Mouse (Mus musculus) cerebellum, adult 9-10 months (tissue): ENCODE data around the gene Erg.

Experiments
- DNase-seq: peaks from one replicate; pipeline ENCODE4 v3.0.0; 2022

Gene Erg

DNA sequence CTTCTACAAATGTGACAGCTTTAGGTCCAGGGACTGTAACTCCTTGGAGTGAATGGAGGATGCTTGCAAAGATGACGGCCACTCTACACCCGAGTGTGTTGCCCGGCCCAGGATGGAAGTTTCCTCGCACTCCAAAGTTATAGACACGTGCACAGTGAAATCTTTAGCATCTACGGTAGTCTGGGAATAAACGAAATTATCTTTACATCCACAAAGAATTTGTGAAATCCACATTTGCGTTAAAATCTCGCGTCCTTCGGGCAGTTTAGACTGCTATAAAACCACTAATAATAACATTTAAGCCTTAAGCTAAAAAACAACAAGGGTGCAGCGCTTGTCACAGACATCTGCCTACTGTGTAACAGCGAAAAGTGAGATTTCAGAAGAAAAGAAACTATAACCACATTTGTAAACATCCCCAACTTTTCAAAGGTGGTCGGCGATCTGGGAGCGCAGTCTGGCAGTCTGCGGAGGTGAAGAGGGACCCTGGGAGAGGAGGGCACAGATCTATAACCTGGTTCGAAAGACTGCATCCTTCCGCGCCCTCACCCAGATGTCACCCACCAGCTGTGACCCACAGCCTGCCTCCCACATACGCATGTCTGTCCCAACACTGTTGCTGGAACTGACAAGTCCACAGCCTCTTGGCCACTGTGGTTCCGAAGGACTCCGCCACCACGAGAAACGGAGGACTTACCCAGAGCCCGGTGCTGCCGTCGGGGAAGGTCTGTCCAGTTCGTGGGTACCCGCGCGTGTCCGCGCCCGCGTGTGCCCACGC is 1.5 kb downstream of the Erg start:
- DNase-seq, result no peak

DNA sequence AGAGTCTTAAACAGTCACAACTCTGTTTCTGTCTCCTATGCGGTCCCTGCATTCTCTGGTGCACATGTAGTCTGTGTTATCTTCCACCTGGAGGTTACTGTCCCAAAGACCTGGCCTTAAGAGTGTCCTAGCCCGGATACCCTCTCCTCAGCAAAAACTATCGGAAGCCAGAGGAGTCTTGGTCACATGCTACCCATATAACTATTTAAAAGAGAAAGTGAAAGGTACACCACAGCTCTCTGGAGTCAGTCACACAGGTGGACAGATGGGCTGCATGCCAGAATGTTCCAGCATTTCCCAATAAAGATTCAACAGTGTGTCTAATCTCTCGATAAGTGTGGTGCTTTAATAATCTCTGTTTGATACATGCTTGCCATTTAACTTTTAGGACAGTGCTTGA is 7.1 kb downstream of the Erg start:
- no peak for DNase-seq

- DNase-seq, result no peak
Measured at GRCm38 (mm10) chr16:95573163-95573562, 13.2 kb downstream of the Erg start.

- no peak for DNase-seq
Measured at GRCm38 (mm10) chr16:95570616-95571015, 15.8 kb downstream of the Erg start.

GRCm38 (mm10) chr16:95556834-95557233 is 29.6 kb downstream of the Erg start:
- DNase-seq, result no peak

DNA sequence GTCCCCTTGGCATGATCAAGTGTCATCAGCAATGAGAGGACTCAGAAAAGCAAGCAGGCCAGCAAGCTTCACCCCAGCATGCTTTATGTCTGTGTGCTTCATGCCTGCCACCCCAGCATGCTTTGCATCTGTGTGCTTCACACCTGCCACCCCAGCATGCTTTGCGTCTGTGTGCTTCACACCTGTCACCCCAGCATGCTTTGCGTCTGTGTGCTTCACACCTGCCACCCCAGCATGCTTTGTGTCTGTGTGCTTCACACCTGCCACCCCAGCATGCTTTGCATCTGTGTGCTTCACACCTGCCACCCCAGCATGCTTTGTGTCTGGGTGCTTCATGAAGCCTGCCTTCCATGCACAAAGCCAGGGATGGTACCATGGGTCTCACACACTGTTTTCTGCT is 33.3 kb downstream of the Erg start:
- DNase-seq, result no peak

GRCm38 (mm10) chr16:95552495-95552894 is 33.9 kb downstream of the Erg start:
- DNase-seq, result no peak

- no peak for DNase-seq
Measured at GRCm38 (mm10) chr16:95550496-95550895, 35.9 kb downstream of the Erg start.

GRCm38 (mm10) chr16:95544753-95545152 is 41.6 kb downstream of the Erg start:
- DNase-seq, result no peak

GRCm38 (mm10) chr16:95543471-95543870 is 42.9 kb downstream of the Erg start:
- DNase-seq, result no peak

DNA sequence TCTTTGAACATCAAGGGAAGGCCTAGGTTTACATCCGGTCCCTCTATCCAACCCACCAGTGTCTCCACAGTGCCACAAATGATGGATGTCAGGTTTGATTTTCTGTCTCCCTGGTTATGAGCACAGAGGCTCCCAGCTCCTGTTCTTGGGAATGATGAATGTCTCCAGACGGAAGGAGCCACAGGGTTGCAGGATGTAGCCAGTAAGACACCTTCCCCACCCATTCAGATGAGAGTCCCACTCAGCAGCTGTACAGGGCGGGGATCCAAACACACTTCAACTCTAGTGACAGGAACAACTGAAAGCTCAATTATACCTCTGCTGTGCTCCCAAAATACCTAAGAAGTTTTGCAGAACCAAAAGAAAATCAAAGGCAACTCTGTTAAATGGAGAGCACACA is 51.2 kb downstream of the Erg start:
- DNase-seq, result no peak

GRCm38 (mm10) chr16:95532387-95533077 is 53.9 kb downstream of the Erg start:
- no peak for DNase-seq

- no peak for DNase-seq
Measured at GRCm38 (mm10) chr16:95527561-95527960, 58.8 kb downstream of the Erg start.

- no peak for DNase-seq
Measured at GRCm38 (mm10) chr16:95519520-95519919, 66.9 kb downstream of the Erg start.

GRCm38 (mm10) chr16:95506051-95506450 is 80.3 kb downstream of the Erg start:
- no peak for DNase-seq

- DNase-seq, result no peak
Measured at GRCm38 (mm10) chr16:95496582-95497300, 89.7 kb downstream of the Erg start.

DNA sequence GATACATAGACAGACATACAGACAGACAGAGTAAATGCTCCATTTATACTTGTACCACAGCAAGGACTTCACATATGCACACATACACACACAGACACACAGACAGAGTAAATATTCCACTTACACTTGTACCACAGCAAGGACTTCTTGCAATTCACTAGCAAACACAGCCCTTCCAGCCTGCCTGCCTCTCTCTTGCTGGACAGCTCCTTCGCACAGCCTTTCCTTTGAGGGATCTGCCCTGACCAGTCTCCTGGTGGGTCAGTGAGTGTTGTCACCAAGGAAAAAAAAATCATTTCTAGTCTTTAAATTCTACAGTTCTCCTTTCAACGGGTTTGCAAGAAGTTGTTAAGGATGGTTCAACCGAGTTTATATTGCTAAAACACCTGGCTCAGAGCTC is 92.3 kb downstream of the Erg start:
- DNase-seq, result no peak

- no peak for DNase-seq
Measured at GRCm38 (mm10) chr16:95493336-95493735, 93.1 kb downstream of the Erg start.

GRCm38 (mm10) chr16:95492146-95492545 is 94.2 kb downstream of the Erg start:
- no peak for DNase-seq

- DNase-seq, result no peak
Measured at GRCm38 (mm10) chr16:95490386-95490785, 96.0 kb downstream of the Erg start.

DNA sequence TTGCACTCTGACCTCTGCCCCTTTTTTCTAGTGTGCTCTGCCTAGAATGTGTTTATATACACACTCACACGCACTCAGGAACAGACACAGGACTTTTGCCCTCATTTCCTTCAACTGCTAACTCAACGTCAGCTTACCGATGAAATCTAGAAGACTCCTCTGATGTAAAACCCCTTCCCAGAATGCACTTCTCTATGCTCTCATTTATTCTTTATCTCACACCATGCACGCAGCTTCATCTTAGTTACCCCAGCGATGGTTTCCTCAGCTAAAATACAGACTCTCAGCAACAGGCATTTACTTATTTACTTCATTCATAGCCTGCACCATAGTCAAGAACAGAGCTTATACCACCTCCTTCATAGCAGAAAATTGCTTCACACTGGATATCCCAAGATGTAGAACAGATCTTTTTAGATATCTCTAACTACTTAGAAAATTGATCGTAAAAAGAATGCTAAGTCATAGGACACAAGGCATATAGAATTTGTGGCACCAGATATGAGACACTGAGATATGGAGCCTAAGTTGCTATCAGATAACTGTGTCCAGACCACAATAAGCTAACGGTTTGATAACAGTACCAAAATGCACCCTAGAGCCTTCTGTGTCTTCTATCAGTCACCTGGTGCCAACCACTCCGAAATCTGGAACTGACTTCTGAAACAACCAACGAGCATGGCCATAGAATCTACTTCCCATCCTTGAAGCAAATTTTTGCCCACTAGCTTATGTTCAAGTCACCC is 98.6 kb downstream of the Erg start:
- DNase-seq, result no peak

DNA sequence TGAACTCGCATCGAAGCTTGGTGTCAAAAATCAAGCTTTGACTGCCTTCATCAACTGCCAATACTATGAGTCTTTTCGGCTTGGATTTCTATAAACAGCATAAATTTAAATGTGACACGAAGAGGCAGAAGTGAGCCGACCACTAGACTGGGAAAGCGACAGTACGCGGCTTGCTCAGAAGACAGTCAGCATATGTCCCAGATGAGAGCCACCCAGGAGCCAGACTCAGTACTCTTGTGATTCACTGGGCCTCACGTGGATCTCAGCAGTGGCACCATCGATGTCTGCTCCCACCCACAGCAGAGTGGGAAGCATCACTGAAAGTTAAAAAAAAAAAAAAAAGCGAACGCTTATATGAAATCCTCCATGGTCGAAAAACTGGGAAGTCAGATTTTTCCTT is 105.2 kb downstream of the Erg start:
- DNase-seq, result no peak

- DNase-seq, result no peak
Measured at GRCm38 (mm10) chr16:95478558-95478957, 107.8 kb downstream of the Erg start.
